Mouse (Mus musculus) liver, adult 2 months (tissue): ENCODE results near the gene Clcnka.

Source experiments
- CTCF ChIP-seq: fragments of 200-500 bp; IDR thresholded peaks from 2 replicates; pipeline ENCODE4 v1.5.1; 2011; ENCODE audit warnings: low read depth, low read length, control low read depth
- POLR2A ChIP-seq: fragments of 200-500 bp; IDR thresholded peaks from 2 replicates; pipeline ENCODE4 v1.6.1; 2011; ENCODE audit warnings: low read length, control low read depth; ENCODE audit not compliant: insufficient read depth; ENCODE audit errors: extremely low read depth

DNA sequence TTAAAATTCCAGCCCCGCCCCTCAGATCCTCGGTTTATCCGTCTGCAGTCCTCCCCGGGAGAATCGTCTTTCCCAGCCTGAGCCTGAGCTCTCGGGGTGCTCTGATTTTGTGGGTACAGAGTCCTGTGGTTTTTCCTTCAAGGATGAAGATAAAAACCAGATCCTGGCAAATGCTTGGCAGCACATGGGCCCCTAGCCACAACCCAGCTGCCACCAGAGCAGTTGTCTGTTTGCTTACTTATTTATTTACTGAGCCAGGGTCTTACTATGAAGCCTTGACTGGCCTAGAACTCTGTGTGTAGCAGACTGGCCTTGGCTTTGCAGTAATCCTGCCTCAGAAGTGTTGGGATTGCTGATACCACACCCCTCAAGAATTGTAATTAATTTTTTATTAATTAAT is 39.3 kb downstream of the Clcnka start:
- TF ChIP-seq CTCF (no peak), POLR2A (no peak)
